Mouse (Mus musculus): Measurements from ENCODE around the gene Ccdc78. TPM values are rescaled to one million over a fixed set of nuclear protein-coding genes. Genes with fewer than 3 reads are reported as not detected.
"Not testable (repeated sequence)": the region's sequence is repeated elsewhere in the genome, so short reads cannot be mapped to it uniquely, and the experiment has no call there.

Ccdc78 gene
- total RNA-seq, 2 experiments from 2014 or later: 0.52 TPM; not detected in 1

GRCm38 (mm10) chr17:25777948-25778347 lies 8.4 kb upstream of the Ccdc78 start:
- ATAC-seq (replicated peaks; ENCODE audit: poor library complexity, severe bottlenecking): no peak

GRCm38 (mm10) chr17:25781339-25781738 lies 5.0 kb upstream of the Ccdc78 start:
- no peak for ATAC-seq (replicated peaks; ENCODE audit: poor library complexity, severe bottlenecking)

GRCm38 (mm10) chr17:25783086-25783485 lies 3.3 kb upstream of the Ccdc78 start:
- ATAC-seq (replicated peaks; ENCODE audit: poor library complexity, severe bottlenecking): no peak

- ATAC-seq (replicated peaks; ENCODE audit: poor library complexity, severe bottlenecking): no peak
Observed at GRCm38 (mm10) chr17:25783861-25784574, 2.4 kb upstream of the Ccdc78 start.

GRCm38 (mm10) chr17:25785281-25785745 lies 1.1 kb upstream of the Ccdc78 start, which contains the start of gene Haghl:
Haghl (minus strand) TSS chr17:25785673.
- ATAC-seq (replicated peaks; ENCODE audit: poor library complexity, severe bottlenecking): peak; percentile 87

- ATAC-seq (replicated peaks; ENCODE audit: poor library complexity, severe bottlenecking): no peak
Observed at GRCm38 (mm10) chr17:25786781-25787504, 563 bp downstream of the Ccdc78 start.

- no peak for ATAC-seq (replicated peaks; ENCODE audit: poor library complexity, severe bottlenecking)
Observed at GRCm38 (mm10) chr17:25791320-25791842, 5.0 kb downstream of the Ccdc78 start.

- ATAC-seq (replicated peaks; ENCODE audit: poor library complexity, severe bottlenecking): peak; percentile 63
Observed at GRCm38 (mm10) chr17:25791843-25792527, 5.6 kb downstream of the Ccdc78 start.

- peak; percentile 44 for ATAC-seq (replicated peaks; ENCODE audit: poor library complexity, severe bottlenecking)
Observed at GRCm38 (mm10) chr17:25792615-25793014, 6.2 kb downstream of the Ccdc78 start, which contains the start of gene Fam173a. Fam173a (minus strand) TSS chr17:25792901.

GRCm38 (mm10) chr17:25794197-25794596 lies 7.8 kb downstream of the Ccdc78 start:
- no peak for ATAC-seq (replicated peaks; ENCODE audit: poor library complexity, severe bottlenecking)

- no peak for ATAC-seq (replicated peaks; ENCODE audit: poor library complexity, severe bottlenecking)
Observed at GRCm38 (mm10) chr17:25794998-25795397, 8.6 kb downstream of the Ccdc78 start.

- ATAC-seq (replicated peaks; ENCODE audit: poor library complexity, severe bottlenecking): no peak
Observed at GRCm38 (mm10) chr17:25795609-25796092, 9.3 kb downstream of the Ccdc78 start, which contains the start of gene AC134908.4. AC134908.4 (minus strand) TSS chr17:25795659.

GRCm38 (mm10) chr17:25796211-25796771 lies 9.9 kb downstream of the Ccdc78 start:
- ATAC-seq (replicated peaks; ENCODE audit: poor library complexity, severe bottlenecking): no peak

- peak; percentile 83 for ATAC-seq (replicated peaks; ENCODE audit: poor library complexity, severe bottlenecking)
Observed at GRCm38 (mm10) chr17:25796951-25797369, 10.6 kb downstream of the Ccdc78 start, which contains the start of gene Metrn. Metrn (minus strand) TSS chr17:25797136.

- ATAC-seq (replicated peaks; ENCODE audit: poor library complexity, severe bottlenecking): peak; percentile 62
Observed at GRCm38 (mm10) chr17:25801029-25801428, 14.6 kb downstream of the Ccdc78 start.

GRCm38 (mm10) chr17:25802825-25803517 lies 16.6 kb downstream of the Ccdc78 start:
- peak; percentile 31; the same call in 1 of the 2 replicates for ATAC-seq (replicated peaks; ENCODE audit: poor library complexity, severe bottlenecking)

GRCm38 (mm10) chr17:25806507-25806906 lies 20.1 kb downstream of the Ccdc78 start:
- ATAC-seq (replicated peaks; ENCODE audit: poor library complexity, severe bottlenecking): no peak

- ATAC-seq (replicated peaks; ENCODE audit: poor library complexity, severe bottlenecking): not testable (repeated sequence)
Observed at GRCm38 (mm10) chr17:25807452-25807851, 21.1 kb downstream of the Ccdc78 start.

- ATAC-seq (replicated peaks; ENCODE audit: poor library complexity, severe bottlenecking): no peak
Observed at GRCm38 (mm10) chr17:25808028-25808427, 21.6 kb downstream of the Ccdc78 start.
